Mouse (Mus musculus) MEL (cell line): ENCODE measurements around the gene Arhgap29.

ENCODE experiments used
- CTCF ChIP-seq, 3 experiments: IDR thresholded peaks in 2 of 3; conservative IDR thresholded peaks in 1 of 3; 2 replicates each; pipeline ENCODE4 v1.5.1; 2011 to 2012; ENCODE audit warnings: low read length in 3 of 3, low read depth in 2 of 3, mild to moderate bottlenecking in 2 of 3, improper control_type of control experiment in 1 of 3, inconsistent platforms in 1 of 3, mixed read lengths in 1 of 3, moderate library complexity in 1 of 3; ENCODE audit not compliant: control insufficient read depth in 1 of 3, insufficient read depth in 1 of 3, poor library complexity in 1 of 3, severe bottlenecking in 1 of 3
- E2F4 ChIP-seq: IDR thresholded peaks from 2 replicates; pipeline ENCODE4 v1.6.1; 2011; ENCODE audit warnings: low read depth, low read length, improper control_type of control experiment, borderline replicate concordance
- ELF1 ChIP-seq: IDR thresholded peaks from 2 replicates; pipeline ENCODE4 v1.6.1; 2014; ENCODE audit warnings: low read depth, mild to moderate bottlenecking, inconsistent platforms, low read length, improper control_type of control experiment, moderate library complexity
- GATA1 ChIP-seq: IDR thresholded peaks from 2 replicates; pipeline ENCODE4 v1.6.1; 2011; ENCODE audit warnings: low read depth, low read length, improper control_type of control experiment
- MAZ ChIP-seq: IDR thresholded peaks from 2 replicates; pipeline ENCODE4 v1.6.1; 2012; ENCODE audit warnings: low read depth, mild to moderate bottlenecking, inconsistent platforms, low read length, improper control_type of control experiment
- MYC ChIP-seq: IDR thresholded peaks from 2 replicates; pipeline ENCODE4 v1.6.1; 2011; ENCODE audit warnings: low read depth, mild to moderate bottlenecking, low read length, improper control_type of control experiment, moderate library complexity
- POLR2A ChIP-seq, 2 experiments: IDR thresholded peaks; 2 replicates each; pipeline ENCODE4 v1.6.1; 2011 to 2012; ENCODE audit warnings: low read length in 2 of 2, mild to moderate bottlenecking in 2 of 2, control low read depth in 1 of 2, improper control_type of control experiment in 1 of 2, low read depth in 1 of 2, moderate library complexity in 1 of 2; ENCODE audit not compliant: control insufficient read depth in 1 of 2, insufficient read depth in 1 of 2, poor library complexity in 1 of 2
- TAL1 ChIP-seq: IDR thresholded peaks from 2 replicates; pipeline ENCODE4 v1.6.1; 2012; ENCODE audit warnings: mild to moderate bottlenecking, inconsistent platforms, low read length, moderate library complexity, mixed read lengths
- TCF12 ChIP-seq: IDR thresholded peaks from 2 replicates; pipeline ENCODE4 v1.6.1; 2014; ENCODE audit warnings: low read depth, mild to moderate bottlenecking, inconsistent platforms, low read length, improper control_type of control experiment, moderate library complexity

DNA sequence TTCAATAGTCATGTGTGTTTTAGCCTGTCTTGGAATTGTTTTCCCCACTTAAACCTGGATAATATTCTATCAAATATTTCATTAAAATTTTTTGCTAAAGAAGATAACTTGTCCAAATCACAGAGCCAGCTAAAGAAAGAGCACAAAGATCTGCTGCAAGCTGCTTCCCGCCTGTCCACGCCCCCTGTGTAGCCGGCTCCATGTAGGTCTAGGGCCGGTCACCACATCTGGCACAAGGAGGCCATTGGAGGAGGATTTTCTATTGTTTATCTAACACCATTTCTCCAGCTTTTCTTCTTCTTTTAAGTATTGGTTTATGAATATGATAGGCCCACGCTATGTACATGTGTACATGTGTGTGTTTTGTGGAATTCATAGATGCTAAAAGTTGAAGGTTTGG is 38.9 kb upstream of the Arhgap29 start:
- TF ChIP-seq POLR2A (IDR thresholded peaks at IDR 0.05; ENCODE audit: control insufficient read depth in 1 of 2, insufficient read depth in 1 of 2, low read depth in 1 of 2, low read length in 2 of 2, poor library complexity in 1 of 2) (no peak), E2F4 (no peak), MAZ (no peak), TAL1 (no peak), TCF12 (no peak), MYC (no peak), GATA1 (no peak), CTCF (IDR thresholded peaks at IDR 0.05 in 2 of 3, conservative IDR thresholded peaks at IDR 0.05 in 1 of 3; ENCODE audit: control insufficient read depth in 1 of 3, insufficient read depth in 1 of 3, low read depth in 2 of 3, low read length in 3 of 3, poor library complexity in 1 of 3, severe bottlenecking in 1 of 3) (no peak), ELF1 (no peak)
